Mouse (Mus musculus): ENCODE measurements around the gene Gm28048. TPM values are rescaled to one million over a fixed set of nuclear protein-coding genes. Genes with fewer than 3 reads are reported as not detected.

The Gm28048 gene
- total and polyA plus RNA-seq, 2 experiments from 2014 or later, result 6.8 TPM; not detected in 1

DNA sequence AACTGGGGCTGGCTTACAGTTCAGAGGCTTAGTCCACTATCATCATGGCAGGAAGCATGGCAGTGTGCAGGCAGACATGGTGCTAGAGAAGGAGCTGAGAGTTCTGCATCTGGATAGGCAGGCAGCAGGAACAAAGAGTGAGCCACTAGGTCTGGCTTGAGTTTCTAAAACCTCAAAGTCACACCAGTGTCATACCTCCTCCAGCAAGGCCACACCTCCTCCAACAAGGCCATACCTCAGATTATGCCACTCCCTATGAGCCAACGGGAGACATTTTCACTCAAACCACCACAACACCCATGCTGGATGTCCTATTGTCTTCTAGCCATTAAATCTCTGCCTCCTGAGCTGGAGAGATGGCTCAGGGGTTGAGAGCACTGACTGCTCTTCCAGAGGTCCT, 176.7 kb downstream of the Gm28048 start:
- TF ChIP-seq EP300 (IDR thresholded peaks at IDR 0.05; ENCODE audit: low read depth), result no peak
- no peak for TF ChIP-seq CTCF (IDR thresholded peaks at IDR 0.05; ENCODE audit: low read depth)

DNA sequence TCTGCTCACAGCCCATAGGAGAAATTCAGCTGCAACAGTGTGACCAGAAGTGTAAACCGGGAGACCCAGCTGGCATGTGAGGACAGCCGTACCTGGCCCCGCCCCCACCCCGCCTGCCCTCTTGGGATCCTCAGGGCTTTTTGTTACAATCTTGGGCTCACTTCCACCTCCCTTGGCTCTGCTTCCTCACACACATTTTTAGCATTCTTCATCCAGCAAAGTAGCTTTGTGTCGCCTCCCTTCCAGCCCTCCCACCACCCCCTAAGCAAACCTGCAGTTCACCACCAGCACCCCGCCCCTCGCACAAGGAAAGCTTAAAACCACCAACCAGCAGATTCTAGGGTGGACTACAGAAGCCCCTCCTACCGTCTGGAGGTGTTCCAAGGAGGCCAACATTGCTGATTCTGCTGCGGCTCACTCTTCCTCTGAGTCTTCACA, 181.9 kb downstream of the Gm28048 start:
- DNase-seq (ENCODE audit: low spot score), result peak; percentile 43
- no peak overlapping the region for H3K4me3 ChIP-seq (ENCODE audit: low read depth, low read length)

More for the DNA sequence above, 176.7 kb downstream of the Gm28048 start:
- DNase-seq (ENCODE audit: low spot score), result no peak
- Histone ChIP-seq H3K36me3 (replicated peaks; ENCODE audit: control insufficient read depth, insufficient read depth, low read length) (no peaks in the 10 kb centered on the region), H3K9me3 (replicated peaks; ENCODE audit: control insufficient read depth, low read length) (no peaks in the 10 kb centered on the region), H3K4me2 (ENCODE audit: low read depth, low read length) (no peak overlapping the region), H3K27ac (ENCODE audit: low read depth) (no peak overlapping the region), H3K9ac (replicated peaks; ENCODE audit: low read depth, low read length) (no peak overlapping the region), H3K4me3 (ENCODE audit: low read depth, low read length) (no peak overlapping the region), H3K27me3 (ENCODE audit: control insufficient read depth, insufficient read depth, low read length) (no peaks in the 10 kb centered on the region), H3K4me1 (ENCODE audit: control insufficient read depth, insufficient read depth) (peaks cover 3% of the 10 kb centered on the region; the same call in 1 of the 2 replicates)
- WGBS, result 85% methylated on average over 1 of the region's 1 CpGs
- no peak for ATAC-seq (ENCODE audit: insufficient read depth, low read depth)

DNA sequence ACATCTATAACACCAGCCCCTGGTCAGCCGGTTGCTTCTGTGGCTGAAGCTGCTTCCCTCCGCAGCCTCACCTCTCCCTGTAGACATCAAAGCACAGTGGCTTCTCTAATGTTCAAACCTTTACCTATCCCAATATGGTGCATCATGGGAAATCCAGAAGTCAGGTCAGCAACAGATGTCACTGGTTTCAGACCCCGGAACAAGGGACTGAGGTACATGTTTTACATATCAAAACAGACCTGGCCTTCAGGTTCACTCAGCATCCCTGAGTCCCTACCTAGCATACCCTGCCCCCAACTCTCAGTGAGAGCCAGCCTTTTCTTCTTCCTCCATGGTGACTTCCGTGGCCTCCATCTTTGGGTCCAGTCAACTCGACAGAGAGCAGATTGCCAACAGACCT, 183.0 kb downstream of the Gm28048 start:
- WGBS, result 69% methylated on average over 5 of the region's 5 CpGs
- DNase-seq (ENCODE audit: low spot score), result no peak
- no peak overlapping the region for H3K4me2 ChIP-seq (ENCODE audit: low read depth, low read length)
- no peaks in the 10 kb centered on the region for H3K27me3 ChIP-seq (ENCODE audit: control insufficient read depth, insufficient read depth, low read length)
- H3K27ac ChIP-seq (ENCODE audit: low read depth), result no peak overlapping the region
- ATAC-seq (ENCODE audit: insufficient read depth, low read depth), result no peak
- no peaks in the 10 kb centered on the region for H3K9me3 ChIP-seq (replicated peaks; ENCODE audit: control insufficient read depth, low read length)
- no peak overlapping the region for H3K4me3 ChIP-seq (ENCODE audit: low read depth, low read length)
- H3K9ac ChIP-seq (replicated peaks; ENCODE audit: low read depth, low read length), result no peak overlapping the region
- H3K4me1 ChIP-seq (ENCODE audit: control insufficient read depth, insufficient read depth), result peaks cover 9% of the 10 kb centered on the region; the same call in 1 of the 2 replicates
- TF ChIP-seq EP300 (IDR thresholded peaks at IDR 0.05; ENCODE audit: low read depth) (no peak), CTCF (IDR thresholded peaks at IDR 0.05; ENCODE audit: low read depth) (no peak)
- no peaks in the 10 kb centered on the region for H3K36me3 ChIP-seq (replicated peaks; ENCODE audit: control insufficient read depth, insufficient read depth, low read length)

More for the DNA sequence above, 181.9 kb downstream of the Gm28048 start:
- Histone ChIP-seq H3K9ac (replicated peaks; ENCODE audit: low read depth, low read length) (no peak overlapping the region), H3K4me1 (ENCODE audit: control insufficient read depth, insufficient read depth) (peaks cover 9% of the 10 kb centered on the region; the same call in 1 of the 2 replicates), H3K9me3 (replicated peaks; ENCODE audit: control insufficient read depth, low read length) (no peaks in the 10 kb centered on the region), H3K4me2 (ENCODE audit: low read depth, low read length) (peak overlapping the region; percentile 22; the same call in 1 of the 2 replicates), H3K27ac (ENCODE audit: low read depth) (no peak overlapping the region), H3K27me3 (ENCODE audit: control insufficient read depth, insufficient read depth, low read length) (no peaks in the 10 kb centered on the region), H3K36me3 (replicated peaks; ENCODE audit: control insufficient read depth, insufficient read depth, low read length) (no peaks in the 10 kb centered on the region)
- WGBS, result 16% methylated on average over 9 of the region's 9 CpGs
- peak; percentile 44; the same call in 1 of the 2 replicates for ATAC-seq (ENCODE audit: insufficient read depth, low read depth)
- no peak for TF ChIP-seq EP300 (IDR thresholded peaks at IDR 0.05; ENCODE audit: low read depth)

DNA sequence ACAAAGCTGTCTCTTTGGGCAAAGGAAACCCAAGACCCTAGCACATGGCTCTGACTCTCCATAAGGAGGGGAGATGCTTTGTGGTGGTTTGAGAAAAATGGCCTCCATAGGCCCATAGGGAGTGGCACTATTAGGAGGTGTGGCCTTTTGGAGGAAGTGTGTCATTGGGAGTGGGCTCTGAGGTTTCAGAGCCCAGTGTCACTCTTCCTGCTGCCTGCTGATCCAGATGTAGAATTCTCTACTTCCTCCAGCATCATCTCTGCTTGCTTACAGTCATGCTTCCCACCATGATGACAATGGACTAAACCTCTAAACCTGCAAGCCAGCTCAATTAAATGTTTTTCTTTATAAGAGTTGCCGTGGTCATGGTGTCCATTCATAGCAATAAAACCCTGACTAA, 187.2 kb downstream of the Gm28048 start:
- no peaks in the 10 kb centered on the region for H3K36me3 ChIP-seq (replicated peaks; ENCODE audit: control insufficient read depth, insufficient read depth, low read length)
- DNase-seq (ENCODE audit: low spot score), result no peak
- H3K9ac ChIP-seq (replicated peaks; ENCODE audit: low read depth, low read length), result no peak overlapping the region
- no peak overlapping the region for H3K4me3 ChIP-seq (ENCODE audit: low read depth, low read length)
- no peaks in the 10 kb centered on the region for H3K27me3 ChIP-seq (ENCODE audit: control insufficient read depth, insufficient read depth, low read length)
- H3K9me3 ChIP-seq (replicated peaks; ENCODE audit: control insufficient read depth, low read length), result no peaks in the 10 kb centered on the region
- WGBS, result 74% methylated on average over 1 of the region's 1 CpGs
- TF ChIP-seq CTCF (IDR thresholded peaks at IDR 0.05; ENCODE audit: low read depth) (no peak), EP300 (IDR thresholded peaks at IDR 0.05; ENCODE audit: low read depth) (no peak)
- 0 out of 2 replicates have a peak, but pooled peaks cover 1% of the 10 kb centered on the region for H3K4me1 ChIP-seq (ENCODE audit: control insufficient read depth, insufficient read depth)
- H3K4me2 ChIP-seq (ENCODE audit: low read depth, low read length), result no peak overlapping the region
- H3K27ac ChIP-seq (ENCODE audit: low read depth), result no peak overlapping the region
- ATAC-seq (ENCODE audit: insufficient read depth, low read depth), result no peak

DNA sequence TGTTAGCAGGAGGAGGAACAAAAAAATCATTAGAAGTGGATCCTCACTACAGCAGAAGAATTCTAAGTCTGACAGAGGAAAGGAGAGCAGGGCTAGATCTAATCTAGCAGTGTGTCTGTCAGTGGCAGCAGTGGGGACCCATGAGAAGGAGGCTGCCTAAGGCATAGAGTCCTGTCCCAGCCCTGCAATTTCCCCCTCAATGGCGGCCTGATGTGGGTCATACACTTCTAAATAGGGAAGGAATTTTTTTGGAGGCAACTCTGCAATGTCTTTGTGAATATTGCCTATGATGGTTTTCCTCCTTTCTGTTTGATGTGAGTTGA, 188.0 kb downstream of the Gm28048 start:
- ATAC-seq (ENCODE audit: insufficient read depth, low read depth), result no peak
- TF ChIP-seq CTCF (IDR thresholded peaks at IDR 0.05; ENCODE audit: low read depth) (no peak), EP300 (IDR thresholded peaks at IDR 0.05; ENCODE audit: low read depth) (no peak)
- no peak for DNase-seq (ENCODE audit: low spot score)
- no peaks in the 10 kb centered on the region for H3K36me3 ChIP-seq (replicated peaks; ENCODE audit: control insufficient read depth, insufficient read depth, low read length)
- no peaks in the 10 kb centered on the region for H3K27me3 ChIP-seq (ENCODE audit: control insufficient read depth, insufficient read depth, low read length)
- H3K4me1 ChIP-seq (ENCODE audit: control insufficient read depth, insufficient read depth), result no peaks in the 10 kb centered on the region
- no peak overlapping the region for H3K27ac ChIP-seq (ENCODE audit: low read depth)
- no peaks in the 10 kb centered on the region for H3K9me3 ChIP-seq (replicated peaks; ENCODE audit: control insufficient read depth, low read length)
- 81% methylated on average over 1 of the region's 1 CpGs for WGBS
- H3K4me3 ChIP-seq (ENCODE audit: low read depth, low read length), result no peak overlapping the region
- H3K9ac ChIP-seq (replicated peaks; ENCODE audit: low read depth, low read length), result no peak overlapping the region
- no peak overlapping the region for H3K4me2 ChIP-seq (ENCODE audit: low read depth, low read length)

- Histone ChIP-seq H3K4me1 (ENCODE audit: control insufficient read depth, insufficient read depth) (no peaks in the 10 kb centered on the region), H3K9me3 (replicated peaks; ENCODE audit: control insufficient read depth, low read length) (no peaks in the 10 kb centered on the region), H3K9ac (replicated peaks; ENCODE audit: low read depth, low read length) (no peak overlapping the region), H3K27me3 (ENCODE audit: control insufficient read depth, insufficient read depth, low read length) (no peaks in the 10 kb centered on the region), H3K4me2 (ENCODE audit: low read depth, low read length) (no peak overlapping the region), H3K27ac (ENCODE audit: low read depth) (no peak overlapping the region), H3K4me3 (ENCODE audit: low read depth, low read length) (no peak overlapping the region), H3K36me3 (replicated peaks; ENCODE audit: control insufficient read depth, insufficient read depth, low read length) (no peaks in the 10 kb centered on the region)
- 74% methylated on average over 3 of the region's 3 CpGs for WGBS
- ATAC-seq (ENCODE audit: insufficient read depth, low read depth), result no peak
- no peak for DNase-seq (ENCODE audit: low spot score)
- no peak for TF ChIP-seq CTCF (IDR thresholded peaks at IDR 0.05; ENCODE audit: low read depth)
- no peak for TF ChIP-seq EP300 (IDR thresholded peaks at IDR 0.05; ENCODE audit: low read depth)
Measured at GRCm38 (mm10) chr11:22793176-22793880, 188.6 kb downstream of the Gm28048 start.
